Mouse (Mus musculus): ENCODE measurements around the gene Treh.
A peak's percentile ranks its signal among the peaks of the same experiment; 100 is the strongest.

GRCm38 (mm10) chr9:44733671-44734523 lies 60.9 kb downstream of the Treh start:
- TF ChIP-seq CTCF (IDR thresholded peaks at IDR 0.05) = no peak
- TF ChIP-seq POLR2A (IDR thresholded peaks at IDR 0.05; ENCODE audit: insufficient read depth, low read depth, low read length) = peak; percentile 47
